Mouse (Mus musculus) heart, embryonic 14.5 days (tissue): ENCODE measurements around the gene Cdk5r1. TPM values are rescaled to one million over a fixed set of nuclear protein-coding genes. Genes with fewer than 3 reads are reported as not detected.
A peak's percentile ranks its signal among the peaks of the same experiment; 100 is the strongest.

ENCODE experiments used
- ATAC-seq: fragments of 200-750 bp; cut with Nextera tagmentation; 2 replicates; pipeline ENCODE4 v1.8.0; 2017; ENCODE audit warnings: low read depth, moderate TSS enrichment; ENCODE audit not compliant: insufficient number of reproducible peaks, insufficient read depth, low FRiP score
- H3K27ac ChIP-seq, 2 experiments: fragments of 200-500 bp in 1 of 2; fragments of 300-500 bp in 1 of 2; sonication (generic) in 1 of 2; replicated peaks in 1 of 2; 2 replicates each; pipeline ENCODE4 v1.5.1; 2012 to 2014; ENCODE audit warnings: low read depth in 2 of 2, low read length in 2 of 2, control low read depth in 1 of 2, mild to moderate bottlenecking in 1 of 2, mixed read lengths in 1 of 2; ENCODE audit not compliant: control insufficient read depth in 1 of 2, insufficient read depth in 1 of 2
- H3K27me3 ChIP-seq: fragments of 300-500 bp; sonication (generic); 2 replicates; pipeline ENCODE4 v1.6.1; 2014; ENCODE audit warnings: mild to moderate bottlenecking, low read length, control low read depth; ENCODE audit not compliant: control insufficient read depth, insufficient read depth
- H3K36me3 ChIP-seq: fragments of 300-500 bp; sonication (generic); 2 replicates; pipeline ENCODE4 v1.6.1; 2014; ENCODE audit warnings: mild to moderate bottlenecking, control low read depth, low read length, mixed read lengths; ENCODE audit not compliant: control insufficient read depth, insufficient read depth
- H3K4me1 ChIP-seq, 2 experiments: fragments of 200-500 bp in 1 of 2; fragments of 300-500 bp in 1 of 2; sonication (generic) in 1 of 2; 2 replicates each; pipeline ENCODE4 v1.6.1; 2012 to 2014; ENCODE audit warnings: low read length in 2 of 2, control low read depth in 1 of 2, mixed read lengths in 1 of 2; ENCODE audit not compliant: control insufficient read depth in 2 of 2, insufficient read depth in 2 of 2
- H3K4me2 ChIP-seq: fragments of 300-500 bp; sonication (generic); 2 replicates; pipeline ENCODE4 v1.6.1; 2014; ENCODE audit warnings: mild to moderate bottlenecking, low read length
- H3K4me3 ChIP-seq, 2 experiments: fragments of 200-500 bp in 1 of 2; fragments of 300-500 bp in 1 of 2; sonication (generic) in 1 of 2; 2 replicates each; pipeline ENCODE4 v1.5.1; 2012 to 2014; ENCODE audit warnings: low read length in 2 of 2, mild to moderate bottlenecking in 2 of 2, control low read depth in 1 of 2, low read depth in 1 of 2, moderate library complexity in 1 of 2; ENCODE audit not compliant: control insufficient read depth in 1 of 2, insufficient read depth in 1 of 2
- H3K9ac ChIP-seq: fragments of 300-500 bp; sonication (generic); 2 replicates; pipeline ENCODE4 v1.6.1; 2014; ENCODE audit warnings: mild to moderate bottlenecking, low read length
- H3K9me3 ChIP-seq: fragments of 300-500 bp; sonication (generic); 2 replicates; pipeline ENCODE4 v1.6.1; 2016; ENCODE audit warnings: low read length, control low read depth; ENCODE audit not compliant: control insufficient read depth
- WGBS: fragments of 180-500 bp; shearing (Covaris S2); extraction: QIAGEN DNeasy Blood & Tissue Kit; methylation state at CpG from one replicate; pipeline ENCODE4 v1.1.7; 2014; 5-methylcytosine and 5-hydroxymethylcytosine counted together
- polyA plus RNA-seq: library from polyadenylated mRNA; unstranded; fragments of >200 nt; fragmentation: Nextera tagmentation; extraction: Ambion mirVana; gene quantifications from 2 replicates; pipeline ENCODE4 v1.2.1, GENCODE M21; 2014

The Cdk5r1 gene
- polyA plus RNA-seq, 1 experiment from 2014 or later: 0.36 TPM

- no peak overlapping the region for H3K4me3 ChIP-seq
- H3K4me1 ChIP-seq: peaks cover 2 to 7% of the 10 kb centered on the region in 2 experiments
- WGBS: 76% methylated on average over 8 of the region's 8 CpGs
- H3K27ac ChIP-seq: no peak overlapping the region
- H3K27me3 ChIP-seq: no peaks in the 10 kb centered on the region
- no peaks in the 10 kb centered on the region for H3K9me3 ChIP-seq
- ATAC-seq: no peak
- H3K4me2 ChIP-seq: no peak overlapping the region
- no peak overlapping the region for H3K9ac ChIP-seq
- H3K36me3 ChIP-seq: no peaks in the 10 kb centered on the region
Observed at GRCm38 (mm10) chr11:80515895-80516294, 39.1 kb downstream of the Cdk5r1 start.

- Histone ChIP-seq H3K9ac (no peak overlapping the region), H3K36me3 (no peaks in the 10 kb centered on the region), H3K27ac (no peak overlapping the region), H3K4me2 (no peak overlapping the region), H3K4me3 (no peak overlapping the region), H3K9me3 (no peaks in the 10 kb centered on the region), H3K4me1 (peaks cover 7 to 18% of the 10 kb centered on the region in 2 experiments), H3K27me3 (no peaks in the 10 kb centered on the region)
- 38% methylated on average over 9 of the region's 9 CpGs for WGBS
- no peak for ATAC-seq
Observed at GRCm38 (mm10) chr11:80518421-80519367, 41.9 kb downstream of the Cdk5r1 start.

- Histone ChIP-seq H3K9ac (no peak overlapping the region), H3K27ac (no peak overlapping the region), H3K4me2 (no peak overlapping the region), H3K9me3 (no peaks in the 10 kb centered on the region), H3K4me3 (no peak overlapping the region), H3K27me3 (no peaks in the 10 kb centered on the region), H3K4me1 (peaks cover 7 to 18% of the 10 kb centered on the region in 2 experiments), H3K36me3 (no peaks in the 10 kb centered on the region)
- WGBS: 45% methylated on average over 2 of the region's 2 CpGs
- ATAC-seq: no peak
Observed at GRCm38 (mm10) chr11:80521148-80521547, 44.3 kb downstream of the Cdk5r1 start.

- no peak for ATAC-seq
- no peak overlapping the region for H3K4me3 ChIP-seq
- H3K27me3 ChIP-seq: no peaks in the 10 kb centered on the region
- peaks cover 7 to 18% of the 10 kb centered on the region in 2 experiments for H3K4me1 ChIP-seq
- 18% methylated on average over 2 of the region's 2 CpGs for WGBS
- no peaks in the 10 kb centered on the region for H3K36me3 ChIP-seq
- H3K9ac ChIP-seq: no peak overlapping the region
- peak overlapping the region; percentile 29 to 64; a peak in 3 of 4 replicates for H3K27ac ChIP-seq
- no peaks in the 10 kb centered on the region for H3K9me3 ChIP-seq
- no peak overlapping the region for H3K4me2 ChIP-seq
Observed at GRCm38 (mm10) chr11:80522852-80523251, 46.0 kb downstream of the Cdk5r1 start.

- Histone ChIP-seq H3K4me2 (no peak overlapping the region), H3K27ac (peak overlapping the region; percentile 29 to 64; a peak in 3 of 4 replicates)
Observed at GRCm38 (mm10) chr11:80523410-80523809, 46.6 kb downstream of the Cdk5r1 start.

GRCm38 (mm10) chr11:80524213-80524612 lies 47.4 kb downstream of the Cdk5r1 start:
- WGBS: 83% methylated on average over 5 of the region's 5 CpGs
- Histone ChIP-seq H3K27me3 (no peaks in the 10 kb centered on the region), H3K4me2 (no peak overlapping the region), H3K27ac (no peak overlapping the region), H3K9ac (no peak overlapping the region), H3K36me3 (no peaks in the 10 kb centered on the region), H3K9me3 (no peaks in the 10 kb centered on the region), H3K4me3 (no peak overlapping the region), H3K4me1 (peaks cover 5 to 14% of the 10 kb centered on the region in 2 experiments; a peak in 3 of 4 replicates)
- no peak for ATAC-seq

More at GRCm38 (mm10) chr11:80523410-80523809, 46.6 kb downstream of the Cdk5r1 start:
- Histone ChIP-seq H3K4me1 (peaks cover 7 to 18% of the 10 kb centered on the region in 2 experiments), H3K4me3 (no peak overlapping the region), H3K9ac (no peak overlapping the region), H3K27me3 (no peaks in the 10 kb centered on the region), H3K9me3 (no peaks in the 10 kb centered on the region), H3K36me3 (no peaks in the 10 kb centered on the region)
- WGBS: 58% methylated on average over 4 of the region's 4 CpGs
- 0 out of 2 replicates have a peak, but pooled peaks have one; percentile 17 for ATAC-seq

GRCm38 (mm10) chr11:80527697-80528096 lies 50.9 kb downstream of the Cdk5r1 start:
- H3K4me1 ChIP-seq: peaks cover 4 to 9% of the 10 kb centered on the region in 2 experiments; a peak in 2 of 4 replicates
- H3K9ac ChIP-seq: no peak overlapping the region
- no peak overlapping the region for H3K27ac ChIP-seq
- H3K9me3 ChIP-seq: no peaks in the 10 kb centered on the region
- H3K4me2 ChIP-seq: no peak overlapping the region
- ATAC-seq: no peak
- H3K27me3 ChIP-seq: no peaks in the 10 kb centered on the region
- H3K36me3 ChIP-seq: no peaks in the 10 kb centered on the region
- H3K4me3 ChIP-seq: no peak overlapping the region
